Mouse (Mus musculus) mouse trophoblast stem cell (cell line): ENCODE measurements around the gene Nos2.

Experiments
- in situ Hi-C, 2 experiments: fragments of 300-500 bp; cut with MseI, MboI; formaldehyde crosslinking; loops; 2 replicates in 1 of 2; 3 replicates in 1 of 2; pipeline ENCODE4 v1.15.1; 2025

Nos2 gene

DNA sequence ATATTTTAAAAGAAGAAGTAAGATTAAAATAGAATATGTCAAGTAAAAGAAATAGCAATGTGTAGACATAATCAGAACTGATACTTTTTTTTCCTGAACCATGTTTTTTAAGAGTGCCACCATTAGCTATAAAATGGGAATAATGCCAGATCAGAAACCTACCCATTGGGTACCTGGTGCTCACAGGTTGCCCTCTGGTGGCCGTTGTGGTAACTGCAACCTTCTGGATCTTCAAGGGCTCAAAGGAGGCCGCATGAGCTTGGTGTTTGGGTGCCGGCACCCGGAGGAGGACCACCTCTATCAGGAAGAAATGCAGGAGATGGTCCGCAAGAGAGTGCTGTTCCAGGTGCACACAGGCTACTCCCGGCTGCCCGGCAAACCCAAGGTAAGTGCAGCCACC, 35.7 kb downstream of the Nos2 start:
- in situ Hi-C loops = loop anchor here in 1 of 2 experiments (5.0 kb wide), 1 partner anchor 99 kb away; no protein-coding TSS in a partner anchor

DNA sequence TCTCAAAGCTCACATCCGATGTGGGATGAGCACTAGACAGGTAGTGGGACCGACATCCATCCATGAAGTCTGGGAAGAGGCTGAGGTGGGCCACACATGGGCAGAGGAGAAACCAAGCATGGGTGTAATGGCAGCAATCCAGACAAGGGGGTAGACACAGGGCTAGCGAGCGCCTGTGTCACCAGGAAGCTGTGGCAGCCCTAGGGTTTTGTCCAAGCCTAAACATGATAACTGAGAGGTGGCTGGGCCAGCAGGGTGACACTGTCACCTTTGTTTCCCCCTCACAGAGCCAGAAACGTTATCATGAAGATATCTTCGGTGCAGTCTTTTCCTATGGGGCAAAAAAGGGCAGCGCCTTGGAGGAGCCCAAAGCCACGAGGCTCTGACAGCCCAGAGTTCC, 38.8 kb downstream of the Nos2 start:
- in situ Hi-C loops = loop anchor here in 1 of 2 experiments (5.0 kb wide), 1 partner anchor 102 kb away; no protein-coding TSS in a partner anchor

DNA sequence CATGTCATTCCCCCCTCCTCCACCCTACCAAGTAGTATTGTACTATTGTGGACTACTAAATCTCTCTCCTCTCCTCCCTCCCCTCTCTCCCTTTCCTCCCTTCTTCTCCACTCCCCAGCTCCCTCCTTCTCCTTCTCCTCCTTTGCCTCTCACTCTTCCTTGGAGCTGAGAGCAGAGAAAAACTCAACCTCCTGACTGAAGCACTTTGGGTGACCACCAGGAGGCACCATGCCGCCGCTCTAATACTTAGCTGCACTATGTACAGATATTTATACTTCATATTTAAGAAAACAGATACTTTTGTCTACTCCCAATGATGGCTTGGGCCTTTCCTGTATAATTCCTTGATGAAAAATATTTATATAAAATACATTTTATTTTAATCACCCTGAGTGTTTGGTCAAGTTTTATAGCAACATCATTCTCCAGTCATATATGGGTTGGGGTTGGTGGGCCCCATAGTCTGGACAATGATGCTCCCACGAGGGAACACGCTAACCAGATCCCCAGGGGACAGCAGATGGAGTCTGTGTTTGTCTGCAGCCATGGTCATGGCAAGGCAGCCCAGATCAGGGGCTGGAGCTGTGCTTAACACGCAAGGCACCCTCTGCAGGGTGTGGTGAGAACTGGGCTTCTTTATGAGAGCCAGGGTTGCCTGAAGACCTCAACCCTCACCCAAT, 39.4 kb downstream of the Nos2 start:
- in situ Hi-C loops = loop anchor here (5.0 to 10.0 kb wide), 3 partner anchors 57 to 255 kb away; no protein-coding TSS in a partner anchor

DNA sequence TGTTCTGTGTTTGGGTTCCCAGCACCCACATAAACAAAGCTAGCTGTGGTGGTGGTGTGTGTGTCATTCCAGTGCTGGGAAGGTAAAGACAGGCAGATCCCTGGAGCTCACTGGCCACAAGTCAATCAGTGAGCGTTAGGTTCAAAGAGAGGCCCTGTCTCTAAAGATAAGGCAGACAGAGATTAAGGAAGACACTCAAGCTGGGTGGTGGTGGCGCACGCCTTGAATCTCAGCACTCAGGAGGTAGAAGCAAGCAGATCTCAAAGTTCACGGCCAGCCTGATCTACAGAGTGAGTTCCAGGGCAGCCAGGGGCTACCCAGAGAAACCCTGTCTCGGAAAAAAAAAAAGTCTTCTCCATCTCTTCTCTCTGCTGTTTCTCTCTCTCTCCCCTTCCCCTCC, 40.6 kb downstream of the Nos2 start:
- in situ Hi-C loops = loop anchor here (5.0 to 10.0 kb wide), 2 partner anchors 56 to 254 kb away; no protein-coding TSS in a partner anchor

GRCm38 (mm10) chr11:78967371-78967770, 46.8 kb downstream of the Nos2 start:
- in situ Hi-C loops = loop anchor here in 1 of 2 experiments (5.0 to 10.0 kb wide), 2 partner anchors 40 to 247 kb away; no protein-coding TSS in a partner anchor

DNA sequence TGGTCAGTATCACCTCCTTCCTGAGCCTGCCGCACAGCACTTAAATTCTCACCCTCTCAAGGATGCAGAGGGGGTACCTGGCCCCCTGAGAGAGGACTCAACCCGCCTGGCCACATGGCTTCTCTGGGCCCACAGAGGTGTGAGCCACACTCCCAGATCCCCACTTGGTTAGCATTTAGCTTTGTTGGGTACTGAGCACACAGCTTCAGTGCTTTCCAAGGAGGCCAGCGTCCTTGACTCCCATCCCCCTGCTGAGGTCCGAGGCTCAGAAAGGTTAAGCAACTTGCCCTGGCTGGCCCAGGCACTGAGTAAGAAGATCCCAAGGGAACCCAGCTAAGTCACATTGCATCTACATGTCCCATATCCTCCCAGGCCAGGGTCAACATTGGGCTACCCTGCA, 47.5 kb downstream of the Nos2 start:
- in situ Hi-C loops = loop anchor here in 1 of 2 experiments (5.0 to 10.0 kb wide), 2 partner anchors 39 to 247 kb away; no protein-coding TSS in a partner anchor

GRCm38 (mm10) chr11:78971096-78971495, 50.5 kb downstream of the Nos2 start:
- in situ Hi-C loops = no loop called here

- in situ Hi-C loops = no loop called here
These were observed 51.2 kb downstream of the Nos2 start for GRCm38 (mm10) chr11:78971746-78972145.

GRCm38 (mm10) chr11:78972328-78972727, 51.7 kb downstream of the Nos2 start:
- in situ Hi-C loops = no loop called here

DNA sequence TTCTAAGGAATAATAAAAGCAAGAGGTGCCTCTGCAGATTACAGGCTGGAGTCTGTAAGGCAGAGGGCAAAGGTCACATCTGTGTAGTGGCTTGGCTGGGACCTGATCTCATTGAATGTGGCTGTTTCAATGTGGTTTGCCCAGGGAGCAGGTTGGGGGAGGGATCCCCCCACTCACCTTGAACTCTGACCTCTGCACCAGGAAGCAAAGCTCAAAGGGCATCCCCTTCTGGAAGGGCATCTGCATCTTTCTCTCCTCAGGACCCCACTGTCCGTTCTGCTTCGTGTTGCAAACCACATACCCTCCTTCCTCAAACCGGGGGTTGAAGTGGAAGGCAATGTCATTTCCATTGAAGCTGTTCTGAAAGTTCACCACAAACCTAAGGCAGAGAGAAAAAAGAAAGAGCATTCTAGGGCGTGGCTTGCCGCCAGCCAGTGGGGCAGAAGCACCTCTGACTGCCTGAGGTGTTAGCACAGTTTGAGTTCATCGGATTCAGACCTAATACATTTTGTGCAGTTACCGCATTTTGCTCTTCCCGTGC, 52.3 kb downstream of the Nos2 start:
- in situ Hi-C loops = no loop called here

GRCm38 (mm10) chr11:78973381-78974150, 53.0 kb downstream of the Nos2 start:
- in situ Hi-C loops = no loop called here

- in situ Hi-C loops = no loop called here
These were observed 56.3 kb downstream of the Nos2 start for GRCm38 (mm10) chr11:78976731-78977510.

DNA sequence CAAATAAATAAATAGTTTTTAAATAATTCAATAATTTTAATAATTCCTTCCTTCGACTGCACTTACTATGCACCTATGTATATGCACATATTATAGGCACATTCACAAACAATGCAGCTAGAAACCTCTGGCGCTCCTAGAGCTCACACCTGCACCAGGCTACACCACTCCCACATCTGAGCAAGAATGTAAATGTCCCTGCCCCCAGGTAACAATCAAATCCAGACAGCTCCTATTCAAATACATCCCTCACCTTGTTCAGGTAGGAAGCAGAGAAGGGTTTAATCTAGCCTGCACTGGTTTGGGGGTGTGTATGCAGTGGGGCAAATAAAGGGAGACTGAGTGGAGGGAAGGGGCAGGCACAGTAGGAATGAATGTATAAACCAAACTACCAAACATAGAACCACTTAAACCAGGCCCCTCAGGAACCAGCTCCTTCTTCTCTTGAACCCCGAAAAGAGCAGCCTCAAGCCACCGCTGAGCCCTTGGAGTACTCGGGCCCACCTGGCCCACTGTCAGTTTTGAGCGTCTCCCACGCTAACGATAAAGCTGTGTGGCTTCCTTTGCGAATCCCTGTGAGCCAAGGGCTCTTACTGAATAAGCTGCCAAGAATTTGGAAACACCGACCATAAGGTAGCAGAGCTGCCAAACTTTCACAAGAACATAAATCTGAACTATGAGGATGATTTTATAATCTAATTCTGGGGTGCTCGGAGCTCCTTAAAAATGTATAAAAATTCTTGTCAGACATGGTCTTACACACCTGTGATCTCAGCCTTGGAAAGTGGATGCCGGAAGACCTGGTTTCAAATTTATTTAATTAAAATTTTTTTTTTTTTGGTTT, 57.8 kb downstream of the Nos2 start:
- in situ Hi-C loops = no loop called here

GRCm38 (mm10) chr11:78980083-78980634, 59.6 kb downstream of the Nos2 start:
- in situ Hi-C loops = no loop called here

DNA sequence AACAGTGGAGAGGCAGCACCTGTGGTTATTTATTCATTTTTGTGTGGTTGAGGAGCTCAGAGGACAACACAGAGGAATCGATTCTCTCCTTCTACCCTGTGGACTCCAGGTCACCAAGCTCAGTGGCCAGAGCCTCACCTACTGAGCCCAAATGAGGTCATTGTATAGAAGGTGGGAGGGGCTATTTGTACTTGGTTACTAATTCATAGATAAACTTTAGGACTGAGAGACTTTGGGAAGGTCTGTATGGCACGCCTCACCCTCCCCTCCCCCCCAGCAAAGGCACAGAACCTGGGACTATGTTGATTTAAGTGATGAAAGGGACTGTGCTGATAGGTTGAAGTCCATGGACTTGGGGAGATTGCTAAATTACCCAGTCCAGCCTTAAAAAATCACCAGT, 61.5 kb downstream of the Nos2 start:
- in situ Hi-C loops = no loop called here

GRCm38 (mm10) chr11:78982513-78983291, 62.1 kb downstream of the Nos2 start:
- in situ Hi-C loops = no loop called here

DNA sequence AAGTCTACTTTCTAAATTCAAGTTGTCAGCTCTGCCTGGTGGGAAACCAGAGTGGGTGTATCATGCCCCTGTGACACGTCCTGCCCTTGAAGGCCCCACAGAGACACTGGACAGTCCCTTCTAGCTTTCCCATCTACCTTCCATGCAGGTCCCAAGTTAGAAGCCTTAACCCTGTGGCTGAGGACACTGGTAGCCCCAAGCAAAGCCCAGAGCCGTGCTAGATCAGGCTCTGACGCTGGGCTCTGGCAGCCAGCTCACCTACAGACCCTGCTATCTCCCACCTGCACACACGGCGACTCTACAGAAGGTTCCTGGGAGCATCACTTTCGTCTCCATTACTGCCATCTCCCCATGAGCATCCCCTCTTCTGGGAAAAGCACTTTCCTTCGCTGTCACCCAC, 63.0 kb downstream of the Nos2 start:
- in situ Hi-C loops = no loop called here

DNA sequence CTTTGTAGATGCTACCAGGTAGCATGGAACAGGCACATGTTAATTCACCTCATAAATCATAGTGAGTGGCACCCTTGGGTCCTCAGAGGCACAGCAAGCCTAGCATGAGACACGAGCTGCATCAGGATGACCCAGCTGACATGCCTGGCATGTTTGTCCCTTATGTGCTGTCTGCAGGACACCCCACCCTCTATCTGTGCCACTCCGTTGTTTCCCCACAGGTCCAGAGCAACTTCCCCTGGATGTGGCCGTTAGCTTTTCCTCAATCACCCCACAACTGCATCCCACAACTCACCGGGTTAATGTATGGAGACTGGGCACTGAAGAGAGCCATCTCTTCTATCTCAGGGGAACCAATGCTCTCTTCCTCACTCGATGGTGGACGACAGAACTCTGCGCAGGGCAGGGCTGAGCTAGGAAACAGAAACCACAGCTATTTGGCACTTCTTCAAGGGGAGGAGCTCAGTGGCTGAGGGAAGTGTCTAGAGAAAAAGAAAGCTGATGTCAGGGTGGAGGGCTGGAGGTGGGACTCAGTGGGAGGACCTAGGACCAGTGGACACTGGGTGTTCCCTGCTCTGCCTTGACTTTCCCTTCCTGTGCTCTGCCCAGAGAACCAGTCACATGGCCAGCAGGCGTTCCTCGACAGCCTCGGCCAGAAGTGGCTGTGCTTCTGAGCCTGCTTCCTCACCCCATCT, 64.0 kb downstream of the Nos2 start, which contains the start of gene Lgals9:
Gene Lgals9 (minus strand): TSS at position 464 of the 695 bp plus-strand sequence.
- in situ Hi-C loops = no loop called here

DNA sequence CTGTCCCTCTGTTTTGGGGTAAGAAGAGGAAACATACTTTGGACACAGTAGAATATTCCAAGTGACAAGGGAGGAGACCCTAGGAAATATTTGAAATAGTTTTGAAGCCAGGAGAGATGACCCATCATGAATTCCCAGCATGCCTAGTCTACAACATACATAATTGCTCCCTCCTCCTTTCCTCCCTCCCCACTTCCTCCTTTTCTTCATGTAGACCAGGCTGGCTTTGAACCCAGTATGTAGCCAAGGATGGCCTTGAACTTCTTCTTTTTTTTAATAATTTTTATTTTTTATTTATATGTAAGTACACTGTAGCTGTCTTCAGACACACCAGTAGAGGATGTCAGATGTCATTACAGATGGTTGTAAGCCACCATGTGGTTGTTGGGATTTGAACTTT, 64.9 kb downstream of the Nos2 start:
- in situ Hi-C loops = no loop called here
